Mouse (Mus musculus) spleen, adult 2 months (tissue): ENCODE results near the gene Srsf2.

ENCODE experiments used
- CTCF ChIP-seq: fragments of 200-500 bp; IDR thresholded peaks from 2 replicates; pipeline ENCODE4 v1.5.1; 2011; ENCODE audit warnings: mild to moderate bottlenecking, inconsistent platforms; ENCODE audit not compliant: insufficient read depth, insufficient read length, insufficient replicate concordance; ENCODE audit errors: extremely low read depth
- POLR2A ChIP-seq: fragments of 200-500 bp; IDR thresholded peaks from 2 replicates; pipeline ENCODE4 v1.6.1; 2011; ENCODE audit warnings: low read depth, low read length, inconsistent platforms

GRCm38 (mm10) chr11:116848086-116848876, 4.6 kb downstream of the Srsf2 start:
- no peak for TF ChIP-seq POLR2A
- no peak for TF ChIP-seq CTCF
